Mouse (Mus musculus) urinary bladder, postnatal 36 days (tissue): ENCODE measurements around the gene Dnajc13.

Experiments used
- DNase-seq, 2 experiments: peaks; one replicate each; pipeline ENCODE4 v3.0.0; 2022; ENCODE audit warnings: low spot score in 2 of 2, mixed read lengths in 1 of 2

The Dnajc13 gene

GRCm38 (mm10) chr9:104254408-104255180, 8.1 kb downstream of the Dnajc13 start:
- DNase-seq: no peak

DNA sequence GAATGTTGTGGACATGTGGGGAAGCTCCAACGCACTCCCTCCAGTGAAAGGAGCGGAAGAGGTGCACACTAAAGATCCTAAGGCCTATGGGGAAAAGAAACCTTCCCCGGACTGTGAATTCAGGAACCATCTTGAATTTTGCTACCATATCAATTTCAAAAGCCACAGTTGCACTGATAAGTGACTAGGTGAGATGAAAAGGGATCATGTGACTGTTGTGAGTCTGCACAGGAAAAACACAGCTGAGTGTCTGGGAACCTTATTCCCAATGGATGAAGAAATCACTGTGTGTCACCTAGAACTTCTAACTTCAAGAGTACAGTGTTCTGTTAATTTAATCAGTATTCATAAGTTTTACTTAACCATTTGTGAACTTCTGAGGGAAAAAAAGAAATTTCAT, 10.1 kb downstream of the Dnajc13 start:
- DNase-seq: no peak

GRCm38 (mm10) chr9:104251687-104252086, 11.0 kb downstream of the Dnajc13 start:
- no peak for DNase-seq

DNA sequence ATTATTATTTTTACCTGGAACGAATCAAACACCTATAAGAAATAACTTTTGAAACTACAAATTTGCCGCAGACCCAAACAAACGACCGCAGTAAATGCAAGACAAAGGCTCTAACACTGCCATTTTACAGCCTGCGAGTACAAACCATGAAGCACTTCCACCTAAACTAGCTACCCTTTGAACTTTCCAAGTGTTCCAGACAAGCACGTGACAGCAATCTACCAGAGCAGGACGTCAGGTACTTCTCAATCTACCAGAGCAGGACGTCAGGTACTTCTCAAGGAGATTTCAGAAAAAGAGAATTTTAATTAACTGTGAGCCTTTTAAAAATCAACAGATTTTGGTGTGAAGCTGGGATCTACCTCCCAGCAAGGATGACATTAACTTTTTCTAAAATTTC, 11.6 kb downstream of the Dnajc13 start:
- no peak for DNase-seq

DNA sequence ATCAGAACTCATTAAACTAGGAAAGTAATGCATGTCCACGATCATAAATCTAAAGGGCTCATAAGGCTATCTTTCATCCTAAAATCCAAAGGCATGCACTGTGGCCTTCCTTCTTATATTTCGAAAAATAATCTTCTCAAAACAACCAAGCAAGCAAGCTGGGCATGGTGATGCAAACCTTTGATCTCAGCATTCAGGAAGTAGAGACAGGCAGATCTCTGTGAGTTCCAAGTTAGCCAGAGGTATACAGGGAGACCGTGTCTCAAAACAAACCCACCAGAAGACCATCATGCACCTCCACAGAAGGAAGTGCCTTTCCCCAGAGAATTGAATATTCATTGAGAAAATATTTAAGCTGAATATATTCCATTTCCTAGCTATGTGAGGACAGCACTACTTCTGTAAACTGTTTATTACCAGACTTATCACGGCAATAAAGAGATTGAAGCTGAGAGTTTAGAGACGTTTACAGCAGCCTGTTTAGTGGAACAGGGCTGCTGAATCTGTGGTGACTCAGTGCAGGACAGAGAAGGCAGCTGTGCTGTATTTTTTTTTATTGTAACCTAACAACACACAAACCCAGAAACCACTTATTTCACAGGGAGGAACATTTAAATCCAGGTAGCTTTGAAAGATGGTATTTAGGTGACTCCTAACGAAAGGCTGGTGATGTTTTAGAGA, 15.3 kb downstream of the Dnajc13 start:
- DNase-seq: no peak

GRCm38 (mm10) chr9:104243799-104244466, 18.8 kb downstream of the Dnajc13 start:
- DNase-seq: no peak

- DNase-seq: no peak
These were observed 22.6 kb downstream of the Dnajc13 start for GRCm38 (mm10) chr9:104240146-104240545.

DNA sequence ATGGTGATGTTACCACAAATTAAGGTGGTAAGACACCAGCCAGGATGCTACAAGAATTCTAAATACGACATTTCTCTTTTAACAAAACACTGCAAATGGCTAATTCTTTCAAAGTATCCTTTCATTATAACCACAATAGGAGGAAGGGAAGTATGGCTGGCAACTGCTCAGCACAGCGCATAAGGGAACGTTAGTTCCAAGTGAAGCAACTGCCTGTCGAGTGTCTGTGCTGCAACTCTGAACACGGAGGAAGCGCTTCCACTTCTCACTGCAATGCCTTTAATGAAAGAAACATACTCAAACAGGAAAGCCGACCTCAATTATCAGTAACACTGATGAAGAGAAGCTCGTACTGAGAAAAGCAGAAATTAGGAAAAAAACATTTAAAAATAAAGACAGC, 23.7 kb downstream of the Dnajc13 start:
- DNase-seq: no peak

GRCm38 (mm10) chr9:104236256-104236930, 26.3 kb downstream of the Dnajc13 start:
- no peak for DNase-seq

GRCm38 (mm10) chr9:104235751-104236150, 27.0 kb downstream of the Dnajc13 start:
- DNase-seq: peak in 1 of 2 experiments; percentile 41

- DNase-seq: no peak
These were observed 28.9 kb downstream of the Dnajc13 start for GRCm38 (mm10) chr9:104233815-104234214.

DNA sequence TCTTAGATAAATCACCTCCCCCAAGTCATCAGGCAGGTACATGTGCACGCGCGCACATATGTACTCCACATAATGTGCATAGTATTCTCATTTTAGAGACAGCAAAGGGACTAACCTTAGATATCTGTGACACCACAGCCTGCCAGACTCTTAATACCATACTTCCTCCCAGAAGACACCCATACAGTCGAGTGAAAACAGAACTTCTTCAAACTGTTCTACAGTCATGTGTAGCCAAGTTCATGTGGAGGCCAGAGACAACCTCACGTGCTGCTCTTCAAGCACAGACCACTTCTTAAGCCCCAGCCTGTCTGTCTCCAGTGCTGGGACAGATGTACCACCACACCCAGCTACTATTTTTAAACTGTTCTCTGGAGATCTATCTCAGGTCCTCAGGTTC, 29.7 kb downstream of the Dnajc13 start:
- no peak for DNase-seq

DNA sequence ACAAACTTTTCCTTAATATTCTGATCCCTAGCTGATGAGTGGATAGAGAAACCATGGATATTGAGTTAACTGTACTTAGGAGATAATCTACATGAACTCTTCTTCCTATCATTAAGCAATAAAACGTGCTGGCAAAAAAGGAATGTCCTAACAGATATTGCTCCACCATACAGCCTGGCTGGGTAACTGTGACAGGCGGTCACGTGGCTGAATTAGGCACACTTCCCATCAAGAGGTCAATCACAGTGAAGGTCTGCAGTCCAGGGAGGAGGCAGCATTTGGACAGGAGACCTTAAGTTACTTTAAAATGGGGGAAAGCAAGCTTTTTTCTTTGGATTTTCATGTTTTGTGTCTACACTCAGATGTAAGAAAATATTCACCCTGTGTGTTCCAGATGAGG, 30.7 kb downstream of the Dnajc13 start:
- DNase-seq: peak in 1 of 2 experiments; percentile 19

DNA sequence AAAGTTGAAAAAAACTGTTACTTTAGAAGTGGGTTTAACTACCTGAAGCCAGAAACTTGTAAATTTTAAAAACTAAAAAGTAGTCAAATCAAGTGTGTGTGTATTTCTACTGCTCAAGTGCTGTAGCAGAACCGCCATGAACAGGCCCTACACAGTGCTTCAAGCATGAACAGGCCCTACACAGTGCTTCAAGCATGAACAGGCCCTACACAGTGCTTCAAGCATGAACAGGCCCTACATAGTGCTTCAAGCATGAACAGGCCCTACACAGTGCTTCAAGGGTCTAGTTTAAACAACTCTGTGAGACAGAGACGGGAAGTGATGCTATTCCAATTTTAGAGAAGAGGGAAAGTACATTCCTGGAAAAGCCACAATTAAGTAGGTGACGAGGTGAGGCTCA, 51.3 kb downstream of the Dnajc13 start:
- DNase-seq: no peak

DNA sequence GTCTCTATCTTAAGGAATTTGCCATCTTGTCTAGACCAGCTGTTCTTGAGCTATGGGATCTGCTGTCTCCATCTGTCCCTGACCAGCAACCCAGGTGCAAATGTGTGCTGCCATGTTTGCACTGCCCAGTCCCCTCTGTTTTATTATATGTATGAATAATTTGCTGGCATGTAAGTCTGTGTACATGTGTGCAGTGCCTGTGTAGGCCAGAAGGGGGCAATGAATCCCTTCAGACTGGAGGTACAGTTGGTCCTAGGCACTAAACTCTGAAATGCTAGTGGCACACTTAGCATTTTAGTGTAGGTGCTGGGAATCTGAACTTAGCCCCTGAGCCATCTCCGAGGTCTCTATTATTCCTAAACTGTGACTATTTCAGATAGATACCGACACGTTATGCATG, 58.9 kb downstream of the Dnajc13 start:
- DNase-seq: peak in 1 of 2 experiments; percentile 22

- no peak for DNase-seq
These were observed 68.2 kb downstream of the Dnajc13 start for GRCm38 (mm10) chr9:104194528-104194927.

- DNase-seq: no peak
These were observed 68.8 kb downstream of the Dnajc13 start for GRCm38 (mm10) chr9:104193900-104194299.

GRCm38 (mm10) chr9:104193327-104193726, 69.4 kb downstream of the Dnajc13 start:
- no peak for DNase-seq

DNA sequence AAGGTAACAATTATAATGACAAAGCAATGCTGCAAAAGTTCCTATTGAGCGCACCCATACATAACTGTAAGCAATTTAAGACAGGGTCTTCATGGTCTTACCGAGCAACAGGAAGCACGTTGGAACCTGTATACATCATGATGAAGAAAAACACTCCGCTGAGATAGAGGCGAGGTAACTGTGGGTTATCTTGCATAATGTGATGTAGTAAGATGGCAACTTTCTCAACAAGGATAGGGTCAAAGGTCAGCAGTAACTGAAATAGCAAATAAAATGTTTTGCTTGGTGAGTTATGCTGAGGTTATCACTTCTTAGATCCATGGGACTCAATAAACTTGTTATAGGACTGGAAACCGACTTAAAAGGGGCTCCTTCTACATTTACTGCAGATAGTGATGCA, 70.2 kb downstream of the Dnajc13 start:
- no peak for DNase-seq

DNA sequence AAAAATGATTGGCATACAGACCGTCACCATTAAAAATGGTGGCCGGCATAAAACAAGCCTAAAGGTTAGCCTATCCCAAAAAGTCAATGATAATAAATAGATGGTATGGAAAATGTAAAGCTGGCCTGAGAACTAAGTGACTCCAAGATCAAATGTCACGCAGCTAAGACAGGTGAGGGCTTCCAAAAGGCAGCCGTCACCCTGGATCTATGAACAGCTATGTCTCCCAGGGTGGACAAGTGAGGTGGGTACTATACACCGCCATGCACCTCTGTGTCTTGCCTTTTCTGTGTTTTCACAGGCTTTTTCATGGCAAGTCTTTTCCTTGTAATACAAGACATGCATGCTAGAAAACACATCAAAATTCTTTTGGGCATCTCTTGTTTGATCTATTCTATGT, 73.1 kb downstream of the Dnajc13 start:
- no peak for DNase-seq

GRCm38 (mm10) chr9:104188704-104189103, 74.0 kb downstream of the Dnajc13 start:
- DNase-seq: no peak

- no peak for DNase-seq
These were observed 75.7 kb downstream of the Dnajc13 start for GRCm38 (mm10) chr9:104187028-104187427.
